Mouse (Mus musculus): ENCODE measurements around the gene Bhlha15. TPM values are rescaled to one million over a fixed set of nuclear protein-coding genes. Genes with fewer than 3 reads are reported as not detected.

Gene Bhlha15
- polyA plus RNA-seq, 1 experiment, result not detected

DNA sequence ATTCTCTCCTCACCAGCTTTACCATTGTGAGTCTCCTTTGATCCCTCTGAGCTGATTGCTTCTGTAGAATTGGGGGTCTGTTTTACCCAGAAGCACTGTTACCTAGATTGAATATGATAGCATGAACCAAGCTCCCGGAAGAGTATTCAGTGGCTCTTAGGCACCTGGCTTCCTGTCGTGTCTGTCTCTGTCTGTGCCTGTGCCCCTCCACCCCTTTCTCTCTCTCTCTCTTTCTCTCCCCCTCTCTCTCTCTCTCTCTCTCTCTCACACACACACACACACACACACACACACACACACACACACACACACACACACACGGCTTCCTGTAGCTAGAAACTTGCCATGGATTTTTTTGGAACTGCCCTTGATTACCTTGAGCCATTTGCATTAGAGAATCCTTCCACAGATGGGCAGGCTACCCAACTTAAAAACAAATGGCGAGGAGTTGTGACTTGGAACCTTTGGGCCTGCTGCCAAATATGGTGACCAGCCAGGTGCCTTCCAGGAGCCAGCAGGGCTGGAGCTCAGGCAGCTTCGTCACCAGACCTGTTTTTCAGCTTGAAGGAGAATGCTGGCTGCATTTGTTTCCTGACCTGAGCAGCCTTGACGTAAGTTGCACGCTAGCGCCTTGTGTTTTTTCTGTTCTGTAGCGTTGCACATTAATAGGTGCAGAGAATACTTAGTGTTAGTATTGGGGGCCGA, 27.1 kb upstream of the Bhlha15 start:
- H3K27me3 ChIP-seq (ENCODE audit: control insufficient read depth), result no peaks in the 10 kb centered on the region
- H3K4me3 ChIP-seq (replicated peaks), result no peak overlapping the region
- H3K9me3 ChIP-seq (ENCODE audit: control insufficient read depth, low read length), result no peaks in the 10 kb centered on the region
- peaks cover 83% of the 10 kb centered on the region for H3K36me3 ChIP-seq (ENCODE audit: control insufficient read depth)
- TF ChIP-seq TAL1 (IDR thresholded peaks at IDR 0.05; ENCODE audit: low read length) (no peak), GATA1 (IDR thresholded peaks at IDR 0.05; ENCODE audit: low read length) (no peak)
- peaks cover 12% of the 10 kb centered on the region for H3K4me1 ChIP-seq (ENCODE audit: control insufficient read depth)

DNA sequence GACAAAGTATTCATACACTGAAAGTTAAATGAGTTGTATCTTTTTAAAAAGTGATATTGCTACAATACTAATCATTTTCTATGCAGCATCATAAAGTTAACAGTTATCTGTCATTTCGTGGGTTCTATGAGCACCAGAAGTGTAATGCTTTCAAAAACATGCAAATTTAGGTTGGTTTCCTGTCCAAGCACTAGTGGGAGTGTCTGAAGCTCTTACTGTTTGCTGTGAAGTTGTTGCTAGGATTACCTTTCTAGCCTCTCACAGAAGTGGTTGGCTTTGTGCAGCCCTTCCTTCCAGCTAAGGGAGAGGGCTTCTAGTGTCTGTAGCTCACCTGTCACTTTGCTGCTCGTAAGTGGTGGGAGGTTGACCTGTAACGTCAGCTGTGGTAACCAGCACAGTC, 24.3 kb upstream of the Bhlha15 start:
- Histone ChIP-seq H3K9me3 (ENCODE audit: control insufficient read depth, low read length) (no peaks in the 10 kb centered on the region), H3K27me3 (ENCODE audit: control insufficient read depth) (no peaks in the 10 kb centered on the region), H3K4me1 (ENCODE audit: control insufficient read depth) (peaks cover 9% of the 10 kb centered on the region), H3K36me3 (ENCODE audit: control insufficient read depth) (peaks cover 78% of the 10 kb centered on the region), H3K4me3 (replicated peaks) (no peak overlapping the region)
- no peak for TF ChIP-seq GATA1 (IDR thresholded peaks at IDR 0.05; ENCODE audit: low read length)
- no peak for TF ChIP-seq TAL1 (IDR thresholded peaks at IDR 0.05; ENCODE audit: low read length)

- TF ChIP-seq GATA1 (IDR thresholded peaks at IDR 0.05; ENCODE audit: low read length), result no peak
- no peak for TF ChIP-seq TAL1 (IDR thresholded peaks at IDR 0.05; ENCODE audit: low read length)
- H3K9me3 ChIP-seq (ENCODE audit: control insufficient read depth, low read length), result no peaks in the 10 kb centered on the region
- no peaks in the 10 kb centered on the region for H3K4me1 ChIP-seq (ENCODE audit: control insufficient read depth)
- H3K27me3 ChIP-seq (ENCODE audit: control insufficient read depth), result no peaks in the 10 kb centered on the region
- H3K4me3 ChIP-seq (replicated peaks), result no peak overlapping the region
- peaks cover 83% of the 10 kb centered on the region for H3K36me3 ChIP-seq (ENCODE audit: control insufficient read depth)
These were observed 20.7 kb upstream of the Bhlha15 start for GRCm38 (mm10) chr5:144169275-144169975.

GRCm38 (mm10) chr5:144173648-144174047, 16.4 kb upstream of the Bhlha15 start:
- no peak for TF ChIP-seq GATA1 (IDR thresholded peaks at IDR 0.05; ENCODE audit: low read length)
- no peak for TF ChIP-seq TAL1 (IDR thresholded peaks at IDR 0.05; ENCODE audit: low read length)
- Histone ChIP-seq H3K9me3 (ENCODE audit: control insufficient read depth, low read length) (no peaks in the 10 kb centered on the region), H3K36me3 (ENCODE audit: control insufficient read depth) (peaks cover 92% of the 10 kb centered on the region), H3K4me1 (ENCODE audit: control insufficient read depth) (no peaks in the 10 kb centered on the region), H3K4me3 (replicated peaks) (no peak overlapping the region), H3K27me3 (ENCODE audit: control insufficient read depth) (no peaks in the 10 kb centered on the region)

GRCm38 (mm10) chr5:144178216-144178615, 11.9 kb upstream of the Bhlha15 start:
- no peaks in the 10 kb centered on the region for H3K9me3 ChIP-seq (ENCODE audit: control insufficient read depth, low read length)
- TF ChIP-seq TAL1 (IDR thresholded peaks at IDR 0.05; ENCODE audit: low read length), result no peak
- no peak for TF ChIP-seq GATA1 (IDR thresholded peaks at IDR 0.05; ENCODE audit: low read length)
- H3K36me3 ChIP-seq (ENCODE audit: control insufficient read depth), result peaks cover 86% of the 10 kb centered on the region

GRCm38 (mm10) chr5:144181249-144181648, 8.8 kb upstream of the Bhlha15 start:
- Histone ChIP-seq H3K27me3 (ENCODE audit: control insufficient read depth) (no peaks in the 10 kb centered on the region), H3K9me3 (ENCODE audit: control insufficient read depth, low read length) (no peaks in the 10 kb centered on the region), H3K36me3 (ENCODE audit: control insufficient read depth) (peaks cover 82% of the 10 kb centered on the region), H3K4me1 (ENCODE audit: control insufficient read depth) (peaks cover 16% of the 10 kb centered on the region), H3K4me3 (replicated peaks) (no peak overlapping the region)
- TF ChIP-seq TAL1 (IDR thresholded peaks at IDR 0.05; ENCODE audit: low read length) (no peak), GATA1 (IDR thresholded peaks at IDR 0.05; ENCODE audit: low read length) (no peak)

More at GRCm38 (mm10) chr5:144178216-144178615, 11.9 kb upstream of the Bhlha15 start:
- no peaks in the 10 kb centered on the region for H3K27me3 ChIP-seq (ENCODE audit: control insufficient read depth)
- H3K4me3 ChIP-seq (replicated peaks), result no peak overlapping the region
- peaks cover 16% of the 10 kb centered on the region for H3K4me1 ChIP-seq (ENCODE audit: control insufficient read depth)

DNA sequence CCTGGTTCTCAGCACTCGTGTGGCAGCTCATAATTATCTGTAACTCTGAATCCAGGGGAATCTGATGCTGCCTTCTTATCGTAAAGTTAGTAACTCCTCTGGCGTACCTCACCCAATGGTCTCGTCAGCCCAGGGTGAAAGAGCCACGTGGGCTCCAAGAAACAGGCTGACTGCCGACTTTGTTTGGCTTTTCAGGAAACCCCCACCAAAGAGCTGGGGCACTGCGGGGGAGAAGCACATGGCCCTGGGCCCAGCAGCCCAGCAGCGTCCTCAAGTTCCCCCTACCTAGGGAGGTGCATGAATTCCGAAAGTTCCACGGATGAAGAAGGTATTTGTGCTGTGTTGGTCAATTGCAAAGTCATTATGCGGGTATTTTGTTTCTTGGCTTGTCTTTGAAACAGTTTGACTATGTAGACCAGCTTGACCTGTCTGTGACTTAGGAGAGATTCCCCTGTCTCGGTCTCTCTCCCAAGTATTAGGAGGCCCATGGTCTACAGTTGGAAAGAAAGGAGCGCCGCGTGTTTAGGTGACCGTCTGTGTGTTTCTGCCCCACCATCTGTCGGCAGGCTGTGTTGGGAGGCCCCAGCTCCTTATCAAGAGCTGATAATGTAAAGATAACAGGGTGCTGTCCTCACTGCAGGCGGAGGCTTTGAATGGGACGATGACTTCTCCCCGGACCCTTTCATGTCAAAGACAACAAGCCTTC, 7.4 kb upstream of the Bhlha15 start:
- Histone ChIP-seq H3K27me3 (ENCODE audit: control insufficient read depth) (no peaks in the 10 kb centered on the region), H3K4me3 (replicated peaks) (no peak overlapping the region), H3K36me3 (ENCODE audit: control insufficient read depth) (peaks cover 74% of the 10 kb centered on the region), H3K4me1 (ENCODE audit: control insufficient read depth) (peaks cover 16% of the 10 kb centered on the region), H3K9me3 (ENCODE audit: control insufficient read depth, low read length) (no peaks in the 10 kb centered on the region)
- TF ChIP-seq TAL1 (IDR thresholded peaks at IDR 0.05; ENCODE audit: low read length) (no peak), GATA1 (IDR thresholded peaks at IDR 0.05; ENCODE audit: low read length) (no peak)

GRCm38 (mm10) chr5:144183248-144183559, 6.9 kb upstream of the Bhlha15 start:
- Histone ChIP-seq H3K4me3 (replicated peaks) (no peak overlapping the region), H3K27me3 (ENCODE audit: control insufficient read depth) (no peaks in the 10 kb centered on the region), H3K9me3 (ENCODE audit: control insufficient read depth, low read length) (no peaks in the 10 kb centered on the region), H3K36me3 (ENCODE audit: control insufficient read depth) (peaks cover 70% of the 10 kb centered on the region), H3K4me1 (ENCODE audit: control insufficient read depth) (peaks cover 16% of the 10 kb centered on the region)
- TF ChIP-seq TAL1 (IDR thresholded peaks at IDR 0.05; ENCODE audit: low read length), result no peak
- TF ChIP-seq GATA1 (IDR thresholded peaks at IDR 0.05; ENCODE audit: low read length), result no peak
